Mouse (Mus musculus): ENCODE results near the gene Eps8.
A peak's percentile ranks its signal among the peaks of the same experiment; 100 is the strongest.

Eps8 gene

DNA sequence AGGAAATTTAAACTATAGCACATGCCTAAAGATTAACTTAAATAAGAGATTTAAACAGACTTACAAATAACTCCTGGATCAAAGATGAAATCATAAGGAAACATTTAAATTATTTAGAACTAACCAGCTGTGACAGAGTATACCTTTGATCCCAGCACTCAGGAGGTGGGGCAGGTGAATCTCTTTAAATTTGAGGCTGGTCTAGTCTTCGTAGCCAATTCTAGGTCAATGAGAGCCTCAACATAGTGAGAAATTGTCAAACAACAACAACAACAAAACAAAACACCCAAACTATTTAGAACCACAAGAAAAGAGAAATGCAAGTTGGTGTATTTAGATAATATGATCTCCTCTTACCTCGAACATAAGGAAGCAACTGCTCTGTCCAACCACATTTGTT is at the start of gene Eps8:
TSS of gene Eps8 (minus strand) at position 101 of the 400 bp plus-strand sequence.
- DNase-seq (ENCODE audit: low spot score): no peak

DNA sequence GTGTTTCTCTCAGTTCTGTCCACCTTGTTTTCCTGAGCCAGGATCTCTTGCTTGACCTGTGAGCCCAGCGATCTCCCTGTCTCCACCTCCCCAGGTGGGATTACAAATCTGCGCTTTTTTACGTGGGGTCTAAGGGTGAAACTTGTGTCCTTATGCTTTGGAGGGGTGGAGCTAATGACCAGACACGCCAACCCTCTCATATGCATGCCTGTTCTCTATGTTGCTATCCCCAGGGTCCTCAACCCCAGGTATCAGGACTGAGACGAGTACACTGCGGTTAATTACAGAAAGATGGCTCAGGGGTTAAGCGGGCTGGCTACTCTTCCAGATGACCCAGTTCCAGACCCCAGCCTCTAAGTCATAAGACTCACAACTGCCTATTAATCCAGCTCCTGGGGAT is 48.8 kb upstream of the Eps8 start:
- no peak for DNase-seq (ENCODE audit: low spot score)

DNA sequence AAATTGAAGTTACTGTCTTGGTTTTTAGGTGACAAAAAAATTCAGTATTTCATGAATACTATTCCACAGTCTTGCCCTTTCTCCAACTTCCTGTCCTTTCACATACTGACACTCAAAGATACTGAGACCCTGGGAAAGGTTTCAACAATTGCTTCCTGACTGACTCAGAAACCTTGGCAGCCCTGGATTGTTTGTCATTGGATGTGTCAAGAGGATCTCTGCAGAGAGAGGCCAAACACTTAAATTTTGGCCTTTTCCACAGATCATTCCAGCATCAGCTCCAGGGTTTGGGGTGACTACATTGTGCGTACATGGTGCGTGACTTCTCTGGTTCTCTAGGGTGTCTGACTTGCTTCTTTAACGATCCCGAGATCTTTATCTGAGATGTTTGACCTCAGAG is 48.2 kb upstream of the Eps8 start:
- DNase-seq (ENCODE audit: low spot score): peak; percentile 96

DNA sequence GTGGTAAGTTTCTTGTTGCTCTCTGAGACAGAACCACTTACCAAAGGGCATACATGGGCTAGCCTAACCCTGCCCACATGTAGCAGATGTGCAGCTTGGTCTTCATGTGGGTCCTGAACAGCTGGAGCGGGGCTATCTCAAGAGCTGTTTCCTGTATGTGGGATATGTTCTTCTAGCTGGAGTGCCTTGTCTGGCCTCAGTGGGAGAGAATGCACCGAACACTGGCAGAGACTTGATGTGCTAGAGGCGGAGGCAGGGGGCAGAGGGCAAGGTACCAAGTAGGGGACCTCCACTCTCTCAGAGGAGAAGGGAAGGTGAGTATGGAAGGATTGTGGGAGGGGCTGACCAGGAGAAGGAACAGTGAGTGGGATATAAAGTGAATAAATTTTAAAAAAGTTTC is 47.5 kb upstream of the Eps8 start:
- DNase-seq (ENCODE audit: low spot score): no peak

DNA sequence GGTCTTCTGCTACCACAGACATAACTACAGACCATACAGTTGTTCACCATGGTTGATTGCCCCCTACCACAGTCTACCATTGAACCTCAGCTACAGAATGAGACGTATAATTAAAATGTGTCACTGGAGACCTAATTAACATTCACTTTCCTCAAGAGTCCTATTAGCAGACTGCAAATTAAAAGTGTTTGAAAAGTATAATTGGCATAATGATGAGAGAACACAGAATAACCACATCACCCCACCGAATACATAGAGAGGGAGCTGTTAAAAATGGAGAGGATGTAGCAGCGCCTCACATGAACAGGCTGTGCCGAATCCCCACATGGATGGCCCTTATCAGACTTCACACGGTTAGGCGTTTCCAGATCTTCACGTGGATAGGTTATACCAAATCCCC is 44.8 kb upstream of the Eps8 start:
- DNase-seq (ENCODE audit: low spot score): no peak

DNA sequence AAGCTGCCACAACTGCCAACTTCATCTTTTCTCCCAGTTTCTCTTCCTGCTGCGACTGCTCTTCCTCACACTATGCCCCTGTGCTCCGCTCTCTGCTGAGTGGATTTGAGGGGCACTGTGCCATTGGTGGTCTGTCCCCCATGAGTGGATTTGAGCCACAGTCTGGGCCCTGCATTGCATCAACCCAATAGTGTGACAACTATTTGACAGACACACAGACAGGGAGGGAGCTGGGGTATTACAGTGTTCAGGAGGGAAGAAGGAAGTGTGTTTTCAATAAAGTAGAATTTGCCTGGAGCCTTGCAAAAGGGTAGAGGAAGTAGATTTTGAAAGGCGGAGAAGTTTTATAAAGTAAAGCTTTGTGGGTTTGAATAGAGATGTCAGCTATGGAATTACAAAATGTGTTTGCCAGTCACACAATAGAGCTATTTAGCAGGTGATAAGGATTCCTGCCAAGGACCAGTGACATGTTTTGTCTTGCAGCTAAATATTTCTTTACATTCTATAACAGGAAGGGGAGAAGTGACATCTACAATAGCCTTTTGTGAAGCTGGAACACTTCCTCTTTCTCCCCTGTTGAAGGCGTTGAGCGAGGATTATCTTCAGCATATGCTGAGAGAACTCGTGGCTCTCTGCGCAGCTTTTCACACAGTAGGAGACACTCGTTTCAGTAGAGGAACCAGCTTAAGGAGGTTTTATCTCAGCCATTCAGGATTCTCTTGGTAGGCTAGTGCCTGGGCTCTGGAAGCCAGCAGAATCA is 41.9 kb upstream of the Eps8 start:
- DNase-seq (ENCODE audit: low spot score): no peak

DNA sequence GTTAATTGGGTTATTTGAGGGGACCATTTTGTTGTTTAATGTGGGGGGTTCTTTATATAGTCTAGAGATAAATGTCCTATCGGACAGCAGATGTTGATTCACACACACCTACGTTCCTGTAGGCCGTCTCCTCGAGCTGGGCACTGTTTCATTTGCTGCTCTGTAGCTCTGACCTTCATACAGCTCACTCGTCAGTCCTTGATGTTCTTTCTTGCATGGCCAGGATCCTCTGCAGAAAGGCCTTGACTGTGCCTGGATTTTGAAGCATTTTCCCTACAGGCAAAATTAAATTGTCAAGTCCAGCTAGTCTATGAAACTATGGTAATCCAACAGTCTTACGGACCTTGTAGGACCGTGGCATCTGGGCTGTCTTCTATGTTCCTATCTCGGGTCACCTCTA is 40.4 kb upstream of the Eps8 start:
- no peak for DNase-seq (ENCODE audit: low spot score)

DNA sequence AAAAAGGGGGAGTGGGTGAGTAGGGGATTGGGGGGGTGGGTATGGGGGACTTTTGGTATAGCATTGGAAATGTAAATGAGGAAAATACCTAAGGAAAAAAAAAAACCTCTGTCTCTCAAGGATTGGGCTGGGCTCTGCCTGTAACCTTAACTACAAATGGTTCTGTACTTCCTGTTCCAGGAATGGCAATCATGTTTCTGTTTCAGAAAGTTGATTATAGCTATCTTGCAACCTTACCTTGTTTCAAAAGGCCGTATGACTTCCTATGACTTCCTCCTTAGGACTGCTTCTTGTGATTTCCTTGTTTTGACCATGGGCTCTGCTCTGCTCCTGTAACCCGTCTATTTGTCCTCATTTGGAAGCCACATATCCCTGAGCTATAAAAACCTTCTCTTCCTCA is 39.6 kb upstream of the Eps8 start:
- no peak for DNase-seq (ENCODE audit: low spot score)

DNA sequence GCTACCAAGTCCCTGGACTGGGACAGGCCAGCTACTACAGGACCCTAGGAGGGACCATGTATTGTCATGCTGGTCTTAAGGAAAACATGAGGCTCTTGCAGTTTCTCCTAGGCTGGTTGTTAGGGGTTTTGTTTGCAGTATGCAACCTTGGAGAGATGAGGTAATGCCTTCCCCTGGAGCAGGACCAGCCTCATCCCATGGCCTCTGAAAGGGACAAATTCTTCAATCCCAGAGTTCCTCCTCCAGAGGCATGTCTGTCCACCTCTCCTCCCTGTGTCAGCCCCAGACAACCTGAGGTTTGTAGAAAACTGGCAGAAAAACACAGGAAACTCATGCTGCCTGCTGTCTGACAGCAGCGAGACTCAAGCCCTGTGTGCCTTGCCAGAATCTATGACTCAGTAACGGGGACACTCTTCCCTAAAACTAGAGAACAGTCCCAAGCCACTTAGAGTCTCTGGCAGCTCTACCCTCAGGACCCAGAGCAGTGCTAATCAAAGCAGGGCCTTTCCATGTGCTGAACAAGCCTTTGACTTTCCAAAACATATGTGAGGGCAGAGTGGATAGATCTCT is 36.0 kb upstream of the Eps8 start:
- DNase-seq (ENCODE audit: low spot score): peak; percentile 79

DNA sequence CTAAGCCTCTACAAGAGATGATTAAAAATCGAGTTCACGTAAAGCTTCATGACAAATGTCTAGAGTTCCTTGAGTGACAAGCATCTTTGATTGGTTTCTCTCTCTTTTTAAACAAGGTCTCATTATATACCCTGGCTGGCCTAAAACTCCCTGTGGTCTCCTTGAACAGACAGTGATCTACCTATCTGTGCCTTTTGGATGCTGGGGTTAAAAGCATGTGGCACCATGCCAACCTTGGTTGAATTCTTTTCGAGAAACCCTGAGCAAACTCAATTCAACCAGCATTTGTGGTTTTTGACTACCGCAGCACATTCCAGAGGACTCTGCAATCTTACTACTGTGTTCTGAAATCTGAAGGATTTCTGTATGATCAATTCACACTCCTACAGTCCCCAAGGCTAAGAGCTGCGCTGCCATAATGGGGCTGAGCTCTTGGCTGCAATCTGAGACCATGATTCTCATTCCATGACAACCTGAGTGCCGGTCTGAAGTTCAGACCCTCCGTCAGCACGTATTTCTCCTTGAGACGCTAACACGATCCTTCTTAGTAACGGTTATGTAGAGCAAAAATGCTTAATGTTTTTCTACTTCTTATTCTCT is 33.9 kb upstream of the Eps8 start:
- no peak for DNase-seq (ENCODE audit: low spot score)

DNA sequence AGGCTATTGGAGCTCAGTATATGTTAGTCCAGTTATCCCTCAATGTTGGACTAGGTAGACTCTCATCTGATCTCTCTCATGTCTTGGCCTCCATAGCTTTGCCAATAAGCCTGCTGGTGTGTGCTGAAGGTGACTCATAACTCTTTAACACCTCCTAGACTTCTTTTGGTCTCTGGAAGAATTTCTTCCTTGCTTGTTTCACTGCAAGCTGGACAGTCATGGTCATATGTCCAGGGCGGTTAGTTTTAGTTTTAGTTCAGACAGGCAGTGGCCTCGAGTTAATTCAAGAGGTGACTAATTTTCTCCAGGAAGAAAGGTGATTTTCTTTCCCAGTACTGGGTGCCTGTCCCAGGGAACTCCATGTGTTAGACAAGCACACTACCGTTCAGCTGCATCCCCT is 33.4 kb upstream of the Eps8 start:
- DNase-seq (ENCODE audit: low spot score): no peak

DNA sequence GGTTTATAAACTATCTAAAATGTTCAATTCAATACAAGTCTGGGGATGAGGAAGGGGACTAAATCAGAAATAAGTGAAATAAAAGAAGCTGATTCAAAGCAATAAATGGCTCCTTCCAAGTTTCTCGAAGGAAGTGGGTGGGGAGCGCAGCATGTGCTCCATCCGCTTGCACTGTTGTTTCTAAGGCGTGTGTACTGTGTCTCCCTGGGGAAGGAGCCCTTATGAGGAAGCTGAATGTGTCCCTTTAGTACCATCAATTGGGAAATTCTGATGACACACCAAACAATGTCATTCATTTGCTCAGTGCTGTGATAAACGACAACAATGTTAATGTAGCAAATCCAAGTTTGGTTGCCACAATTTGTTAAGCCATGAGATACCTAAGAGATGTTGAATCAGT is 33.0 kb upstream of the Eps8 start:
- no peak for DNase-seq (ENCODE audit: low spot score)

DNA sequence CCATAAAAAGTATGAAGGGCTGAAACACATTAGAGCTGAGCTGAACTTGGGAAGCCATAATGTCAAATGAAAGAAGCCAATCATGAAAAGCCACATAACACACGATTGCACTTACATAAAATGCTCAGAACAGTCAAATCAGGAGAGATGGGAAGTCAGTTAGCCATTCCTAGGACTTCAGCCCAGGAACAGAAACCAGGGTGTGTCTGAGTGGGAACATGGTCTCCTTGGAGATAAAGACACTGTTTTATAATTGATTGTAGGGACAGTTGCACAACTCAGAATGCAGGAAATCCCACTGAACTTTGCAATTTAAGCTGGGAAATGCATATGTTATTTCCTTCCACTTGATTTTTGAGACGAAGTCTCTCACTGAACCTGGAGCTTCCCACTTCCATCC is 28.0 kb upstream of the Eps8 start:
- no peak for DNase-seq (ENCODE audit: low spot score)

DNA sequence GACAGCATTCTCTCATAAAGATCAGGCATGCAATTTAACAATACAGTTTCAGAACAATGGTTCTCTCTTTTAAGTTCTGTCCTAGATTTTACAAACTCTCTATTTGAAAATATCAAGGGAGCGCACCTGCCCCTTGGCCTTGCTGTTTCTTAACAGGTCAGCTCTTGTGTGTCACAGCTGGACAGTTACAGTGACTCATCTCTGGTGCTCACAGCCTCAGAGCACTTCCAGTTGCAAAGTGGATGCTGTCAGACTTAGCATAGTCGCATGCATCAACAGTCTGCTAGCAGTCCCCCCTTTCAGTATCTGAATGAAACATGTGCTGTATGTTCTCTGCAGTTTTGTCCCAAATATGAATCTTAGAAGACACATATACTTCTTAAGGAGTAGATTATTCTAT is 26.3 kb upstream of the Eps8 start:
- no peak for DNase-seq (ENCODE audit: low spot score)

DNA sequence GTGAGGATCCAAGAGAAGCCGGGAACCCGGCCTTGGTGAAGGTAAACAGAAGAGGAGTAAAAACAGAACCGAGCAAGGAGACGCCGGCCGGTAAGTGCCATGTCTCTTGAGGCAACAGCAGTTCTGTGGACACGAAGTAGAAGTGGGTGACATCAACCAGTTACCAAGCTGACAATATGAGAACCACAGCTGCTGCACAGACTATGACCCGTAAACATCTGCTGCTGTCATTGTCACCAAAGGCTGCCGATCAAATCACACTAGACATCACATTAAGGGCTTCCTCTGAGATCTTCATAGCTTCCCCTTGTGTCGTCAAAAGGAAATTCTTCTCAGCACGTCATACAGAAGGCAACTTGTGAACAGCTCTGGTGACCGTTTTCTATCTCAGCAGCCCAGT is 21.9 kb upstream of the Eps8 start:
- DNase-seq (ENCODE audit: low spot score): no peak

DNA sequence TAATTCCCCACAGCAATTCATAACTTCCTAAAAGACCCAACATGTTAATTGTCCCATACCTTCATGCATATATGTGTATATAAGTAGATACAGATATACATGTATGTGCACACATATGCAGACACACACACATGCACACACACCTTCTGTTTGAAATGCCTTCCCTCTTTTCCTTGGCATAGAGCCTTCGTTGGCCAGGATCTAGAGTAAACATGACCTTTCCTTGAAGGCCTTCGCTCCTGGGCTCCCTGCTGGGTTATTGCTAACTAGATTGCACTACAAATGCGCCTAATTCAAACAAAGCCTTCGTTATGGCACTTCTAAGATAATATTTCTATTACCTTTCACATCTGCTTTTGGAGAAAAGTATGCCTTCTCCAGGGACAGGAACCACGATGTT is 20.9 kb upstream of the Eps8 start:
- DNase-seq (ENCODE audit: low spot score): no peak

DNA sequence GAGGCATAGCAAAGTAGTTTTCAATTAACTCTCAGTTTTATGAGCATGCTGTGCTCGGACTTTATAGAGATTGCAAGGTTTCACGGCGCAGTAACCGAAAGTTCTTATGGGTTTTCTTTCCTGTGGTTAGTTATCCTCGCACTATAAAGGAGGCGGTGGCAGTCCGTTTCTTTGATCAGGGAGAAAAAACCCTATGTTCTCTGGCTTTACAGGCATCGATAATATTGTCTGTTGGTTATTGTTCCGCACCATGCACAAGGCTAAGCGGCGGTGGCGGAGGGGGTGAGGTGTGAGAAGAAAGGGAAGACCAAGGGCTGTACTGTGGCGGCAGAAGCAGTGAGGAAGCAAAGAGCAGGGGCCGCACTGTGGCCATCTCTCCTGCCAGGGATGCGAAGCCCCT is 18.6 kb upstream of the Eps8 start:
- DNase-seq (ENCODE audit: low spot score): no peak

DNA sequence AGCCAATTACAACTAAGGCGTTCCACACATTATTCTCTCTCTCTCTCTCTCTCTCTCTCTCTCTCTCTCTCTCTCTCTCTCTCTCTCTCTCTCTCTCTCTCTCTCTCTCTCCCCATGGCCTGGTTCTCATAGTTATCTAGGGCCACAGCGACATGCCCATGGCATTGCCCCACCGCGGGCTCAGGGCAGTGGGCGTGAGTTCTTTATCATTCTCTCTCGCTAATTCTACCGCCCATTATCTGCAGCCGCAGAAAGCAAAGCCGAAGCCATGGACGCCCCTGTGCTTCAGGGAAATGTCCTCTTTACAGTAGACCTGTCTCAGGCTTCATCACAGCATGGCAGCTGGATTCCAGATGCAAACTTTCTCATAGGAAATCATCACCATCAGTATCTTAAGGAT is 16.9 kb upstream of the Eps8 start:
- DNase-seq (ENCODE audit: low spot score): no peak

DNA sequence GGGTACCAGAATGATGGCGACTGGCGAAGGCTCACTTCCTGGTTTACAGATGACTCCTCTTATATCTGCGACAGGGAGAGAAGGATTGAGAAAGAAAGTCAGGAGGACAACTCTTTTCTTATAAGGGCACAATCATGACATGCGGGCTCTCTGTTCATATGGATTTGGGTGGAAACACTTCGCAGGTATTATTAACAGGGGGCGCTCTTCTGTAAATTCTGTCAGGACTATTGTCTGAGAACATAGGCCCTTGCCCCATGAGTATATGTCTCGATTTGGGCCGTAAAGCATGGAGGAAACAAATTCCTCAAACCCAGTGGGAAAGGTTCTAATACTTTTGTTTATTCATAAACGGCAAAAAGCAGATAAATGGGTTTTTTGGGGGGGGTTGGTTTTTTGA is 16.1 kb upstream of the Eps8 start:
- no peak for DNase-seq (ENCODE audit: low spot score)

DNA sequence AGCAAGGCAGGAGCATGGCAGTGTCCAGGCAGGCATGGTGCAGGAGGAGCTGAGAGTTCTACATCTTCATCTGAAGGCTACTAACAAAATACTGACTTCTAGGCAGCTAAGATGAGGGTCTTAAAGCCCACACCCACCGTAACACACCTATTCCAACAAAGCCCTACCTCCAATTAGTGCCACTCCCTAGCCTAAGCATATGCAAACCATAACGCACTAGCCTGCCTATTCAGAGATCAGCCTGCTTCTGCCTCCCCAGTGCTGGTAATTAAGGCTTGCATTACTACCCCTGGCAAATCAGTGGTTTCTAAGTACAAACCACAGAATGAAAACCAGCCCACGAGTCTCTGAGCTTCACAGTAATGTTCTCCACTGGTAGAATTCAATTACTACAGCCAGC is 15.2 kb upstream of the Eps8 start:
- DNase-seq (ENCODE audit: low spot score): no peak

DNA sequence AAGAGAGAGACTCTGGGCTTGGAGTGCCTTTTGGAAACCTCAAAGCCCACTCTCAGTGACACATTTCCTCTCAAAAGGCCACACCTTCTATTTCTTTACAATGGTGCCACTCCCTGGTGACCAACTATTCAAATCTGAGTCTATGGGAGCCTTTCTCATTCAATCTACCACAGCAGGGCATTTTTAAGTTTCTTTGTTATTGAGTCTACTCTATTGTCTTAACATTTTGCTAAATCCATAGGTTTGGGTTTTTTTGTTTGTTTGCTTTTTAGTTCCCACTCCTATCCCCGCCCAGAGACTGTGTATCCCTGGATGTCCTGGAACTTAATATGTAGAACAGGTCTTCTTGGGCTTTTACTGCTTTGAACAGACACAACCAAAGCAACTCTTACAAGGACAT is 14.8 kb upstream of the Eps8 start:
- no peak for DNase-seq (ENCODE audit: low spot score)

DNA sequence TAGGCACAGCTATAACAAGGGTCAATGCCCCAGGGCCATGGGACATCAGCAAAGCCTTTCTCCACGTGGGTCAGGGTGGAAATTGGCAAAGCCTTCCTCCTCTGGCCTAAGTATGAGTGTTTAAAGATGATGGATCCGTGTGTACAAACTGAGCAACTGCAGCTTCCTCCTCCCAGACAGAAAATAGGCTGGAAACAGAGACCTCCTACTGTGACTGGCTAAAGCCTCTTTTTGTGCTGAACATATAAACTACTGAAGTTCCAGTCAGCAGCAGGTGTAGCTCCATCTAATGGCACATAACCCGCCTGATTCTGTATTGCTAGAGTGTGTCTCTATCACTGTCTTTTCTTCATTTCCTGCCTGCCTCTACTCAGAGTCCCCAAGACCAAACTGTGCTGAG is 13.7 kb upstream of the Eps8 start:
- no peak for DNase-seq (ENCODE audit: low spot score)

DNA sequence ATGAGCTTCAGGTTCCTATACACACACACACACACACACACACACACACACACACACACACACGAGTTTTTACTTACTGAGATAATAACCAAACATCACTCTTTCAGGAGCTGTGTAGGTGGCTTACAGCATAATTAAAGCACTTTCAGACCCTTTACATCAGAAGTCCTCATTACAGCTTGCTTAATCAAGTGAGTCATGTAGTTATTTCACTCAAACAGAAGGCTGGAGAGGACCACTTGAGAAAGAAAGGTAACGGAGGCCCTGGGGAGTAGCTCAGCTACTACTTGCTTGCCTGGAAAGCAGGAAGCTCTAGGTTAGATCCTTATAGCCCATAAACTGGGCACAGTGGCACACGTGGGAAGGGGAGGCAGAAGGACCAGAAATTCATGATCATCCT is 13.0 kb upstream of the Eps8 start:
- no peak for DNase-seq (ENCODE audit: low spot score)

DNA sequence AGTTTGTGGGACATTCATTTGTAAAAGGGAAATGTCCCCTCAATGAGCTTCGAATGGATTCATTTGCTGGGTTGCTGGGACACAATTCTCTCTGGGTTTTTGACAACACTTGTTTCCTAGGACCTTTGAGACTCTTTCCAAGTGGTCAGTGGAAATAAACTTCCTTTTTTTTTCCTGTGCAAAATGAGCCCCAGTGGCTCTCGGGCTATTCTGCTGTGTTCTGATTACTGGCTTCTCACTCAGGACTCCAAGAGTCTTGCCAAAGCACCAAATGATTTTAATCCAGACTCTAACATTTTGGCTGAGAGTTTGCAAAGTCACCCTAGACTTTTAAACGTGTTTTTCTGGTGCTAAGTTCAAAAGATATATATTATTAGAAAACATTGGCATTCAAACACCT is 10.3 kb upstream of the Eps8 start:
- peak; percentile 57 for DNase-seq (ENCODE audit: low spot score)

Measured in adipocyte (in vitro differentiated cells).